Mouse (Mus musculus): Measurements from ENCODE around the gene Gm28360. TPM values are rescaled to one million over a fixed set of nuclear protein-coding genes. Genes with fewer than 3 reads are reported as not detected.

Gene Gm28360
- polyA plus RNA-seq (2017; shearing (Covaris generic)), result not detected

GRCm38 (mm10) chr1:117829781-117830180, at the start of gene Gm28360:
TSS of gene Gm28360 (plus strand) at chr1:117830081.

GRCm38 (mm10) chr1:117780833-117781232, 49.0 kb upstream of the Gm28360 start, which contains the start of gene B020011L13Rik:
TSS of gene B020011L13Rik (plus strand) at chr1:117781133.

Other genes with a start within 250 kb of the Gm28360 start
- under 1 TPM in 1 of 2 experiments, not detected in 1; 0.59 TPM for gene Gm28363, start 132.9 kb upstream of the Gm28360 start, polyA plus RNA-seq (2017; shearing (Covaris generic))
- under 1 TPM; 0.17 to 0.84 TPM for gene B020011L13Rik, start 48.9 kb upstream of the Gm28360 start, polyA plus RNA-seq (2017; shearing (Covaris generic))
- gene Gm28168, start 97.9 kb downstream of the Gm28360 start, polyA plus RNA-seq (2017; shearing (Covaris generic)), result not detected
- not detected for gene Gm7145, start 135.9 kb downstream of the Gm28360 start, polyA plus RNA-seq (2017; shearing (Covaris generic))

All from inflammation-experienced regulatory T-cells (primary cell).